19 mouse cellular contexts compared by ENCODE assay signal in genomic region chr3:114052406-114052805, GRCm38 (mm10). TPM values are rescaled to one million over a fixed set of nuclear protein-coding genes. Genes with fewer than 3 reads are reported as not detected.
"Had no signal": no experiment of that assay in that cellular context is flagged by ENCODE, and none has a peak within 500 bp of the region (broad histone marks: within the 10 kb centered on the region; RNA-seq: fewer than 3 reads in every experiment).

No protein-coding gene starts in this region.

- H3K4me3 ChIP-seq: liver, embryonic 15.5 days; lung, embryonic 15.5 days; megakaryocyte, embryonic 14.5 days; midbrain, embryonic 10.5 days; midbrain, embryonic 12.5 days; myocyte; neural tube, embryonic 12.5 days had no signal

- DNase-seq: liver, postnatal 0 days; lung, adult 2 months; lung, postnatal 14 days; lung, postnatal 36 days; midbrain, embryonic 14.5 days; right cerebral cortex, postnatal 14 days; thymus, adult 18-20 months; thymus, postnatal 14 days; thymus, postnatal 4 days had no signal

- H3K4me1 ChIP-seq: liver, embryonic 15.5 days; lung, embryonic 15.5 days; megakaryocyte, embryonic 14.5 days; midbrain, embryonic 10.5 days; midbrain, embryonic 12.5 days; neural tube, embryonic 12.5 days had no signal

- H3K27ac ChIP-seq: liver, embryonic 15.5 days; lung, embryonic 15.5 days; macrophage; midbrain, embryonic 10.5 days; midbrain, embryonic 12.5 days; neural tube, embryonic 12.5 days had no signal

RNA-seq across cellular contexts. Expression of gene Col11a1, which starts 22.1 kb away (rescaled TPM):
- total RNA-seq: megakaryocyte progenitor cell, adult 5-6 weeks; neutrophil, adult 5-6 weeks had no signal
- polyA plus RNA-seq: macrophage had no signal
